Mouse (Mus musculus) stomach, postnatal 0 days (tissue): ENCODE results near the gene Col17a1. TPM values are rescaled to one million over a fixed set of nuclear protein-coding genes. Genes with fewer than 3 reads are reported as not detected.
A peak's percentile ranks its signal among the peaks of the same experiment; 100 is the strongest.

Experiments
- ATAC-seq: fragments of 200-750 bp; cut with Nextera tagmentation; 2 replicates; pipeline ENCODE4 v1.8.0; 2017; ENCODE audit not compliant: low FRiP score, low TSS enrichment
- DNase-seq: peaks from one replicate; pipeline ENCODE4 v3.0.0-alpha.2; 2016; ENCODE audit warnings: low spot score
- H3K27ac ChIP-seq: fragments of 300-500 bp; sonication (generic); replicated peaks from 2 replicates; pipeline ENCODE4 v1.5.1; 2014; ENCODE audit warnings: mild to moderate bottlenecking, control low read depth
- H3K27me3 ChIP-seq: fragments of 300-500 bp; sonication (generic); 2 replicates; pipeline ENCODE4 v1.6.1; 2014; ENCODE audit warnings: low read length; ENCODE audit not compliant: control insufficient read depth, insufficient read depth
- H3K36me3 ChIP-seq: fragments of 300-500 bp; sonication (generic); 2 replicates; pipeline ENCODE4 v1.6.1; 2014; ENCODE audit warnings: low read length, mixed read lengths; ENCODE audit not compliant: control insufficient read depth, insufficient read depth
- H3K4me1 ChIP-seq: fragments of 300-500 bp; sonication (generic); replicated peaks from 2 replicates; pipeline ENCODE4 v1.6.1; 2014; ENCODE audit warnings: antibody characterized with exemption; ENCODE audit not compliant: control insufficient read depth, insufficient read depth
- H3K4me2 ChIP-seq: fragments of 300-500 bp; sonication (generic); replicated peaks from 2 replicates; pipeline ENCODE4 v1.6.1; 2014; ENCODE audit warnings: low read depth, mild to moderate bottlenecking, control low read depth, moderate library complexity
- H3K4me3 ChIP-seq: fragments of 300-500 bp; sonication (generic); 2 replicates; pipeline ENCODE4 v1.5.1; 2014; ENCODE audit warnings: low read depth, low read length, control low read depth
- H3K9ac ChIP-seq: fragments of 300-500 bp; sonication (generic); 2 replicates; pipeline ENCODE4 v1.6.1; 2014; ENCODE audit warnings: mild to moderate bottlenecking, low read length, control low read depth, mixed read lengths
- H3K9me3 ChIP-seq: fragments of 300-500 bp; sonication (generic); 2 replicates; pipeline ENCODE4 v1.6.1; 2016; ENCODE audit warnings: low read length; ENCODE audit not compliant: control insufficient read depth
- CTCF ChIP-seq: IDR thresholded peaks from 2 replicates; pipeline ENCODE4 v1.5.1; 2016; ENCODE audit warnings: antibody characterized with exemption, low read depth, mild to moderate bottlenecking, moderate library complexity
- EP300 ChIP-seq: optimal IDR thresholded peaks from 2 replicates; pipeline ENCODE3; 2016; ENCODE audit warnings: antibody characterized with exemption
- whole genome bisulfite sequencing: fragments of 180-500 bp; shearing (Covaris S2); extraction: QIAGEN DNeasy Blood & Tissue Kit; methylation state at CpG from one replicate; pipeline ENCODE4 v1.1.7; 2014; 5-methylcytosine and 5-hydroxymethylcytosine counted together
- polyA plus RNA-seq: library from polyadenylated mRNA; unstranded; fragments of >200 nt; fragmentation: Nextera tagmentation; extraction: Ambion mirVana; gene quantifications from 2 replicates; pipeline ENCODE4 v1.2.1, GENCODE M21; 2015

Gene Col17a1
- polyA plus RNA-seq, 1 experiment from 2014 or later: 13.9 TPM

- H3K36me3 ChIP-seq: no peaks in the 10 kb centered on the region
- ATAC-seq (no peak), DNase-seq (no peak)
- 86% methylated on average over 8 of the region's 8 CpGs for WGBS
- no peaks in the 10 kb centered on the region for H3K27me3 ChIP-seq
- no peak overlapping the region for H3K4me3 ChIP-seq
- no peak overlapping the region for H3K4me2 ChIP-seq
- TF ChIP-seq EP300 (no peak), CTCF (no peak)
- no peaks in the 10 kb centered on the region for H3K9me3 ChIP-seq
- H3K27ac ChIP-seq: no peak overlapping the region
- H3K9ac ChIP-seq: no peak overlapping the region
- H3K4me1 ChIP-seq: no peaks in the 10 kb centered on the region; the same call in 1 of the 2 replicates
Observed at GRCm38 (mm10) chr19:47705772-47706309, 13.9 kb upstream of the Col17a1 start.

- Histone ChIP-seq H3K4me2 (no peak overlapping the region), H3K9me3 (no peaks in the 10 kb centered on the region), H3K4me3 (no peak overlapping the region), H3K9ac (no peak overlapping the region), H3K27ac (peak overlapping the region; percentile 30; the same call in 1 of the 2 replicates), H3K27me3 (no peaks in the 10 kb centered on the region), H3K36me3 (no peaks in the 10 kb centered on the region), H3K4me1 (no peaks in the 10 kb centered on the region; the same call in 1 of the 2 replicates)
- ATAC-seq: peak; percentile 76
- WGBS: 54% methylated on average over 13 of the region's 13 CpGs
- DNase-seq: peak; percentile 48
- TF ChIP-seq EP300 (no peak), CTCF (peak; percentile 19; the same call in 1 of the 2 replicates)
Observed at GRCm38 (mm10) chr19:47705080-47705771, 13.3 kb upstream of the Col17a1 start.

- WGBS: 64% methylated on average over 8 of the region's 8 CpGs
- Histone ChIP-seq H3K9ac (no peak overlapping the region), H3K9me3 (no peaks in the 10 kb centered on the region), H3K36me3 (no peaks in the 10 kb centered on the region), H3K4me1 (no peaks in the 10 kb centered on the region; the same call in 1 of the 2 replicates), H3K27ac (peak overlapping the region; percentile 58; the same call in 1 of the 2 replicates), H3K4me3 (no peak overlapping the region), H3K27me3 (no peaks in the 10 kb centered on the region), H3K4me2 (no peak overlapping the region)
- DNase-seq (no peak), ATAC-seq (no peak)
- TF ChIP-seq CTCF: no peak
- TF ChIP-seq EP300: no peak
Observed at GRCm38 (mm10) chr19:47700509-47700908, 8.6 kb upstream of the Col17a1 start.

- no peaks in the 10 kb centered on the region for H3K36me3 ChIP-seq
- DNase-seq (no peak), ATAC-seq (peak; percentile 80)
- H3K27me3 ChIP-seq: no peaks in the 10 kb centered on the region
- H3K9ac ChIP-seq: no peak overlapping the region
- no peak overlapping the region for H3K4me3 ChIP-seq
- no peak overlapping the region for H3K4me2 ChIP-seq
- WGBS: 29% methylated on average over 9 of the region's 9 CpGs
- TF ChIP-seq EP300: no peak
- TF ChIP-seq CTCF: no peak
- H3K9me3 ChIP-seq: no peaks in the 10 kb centered on the region
- no peaks in the 10 kb centered on the region; the same call in 1 of the 2 replicates for H3K4me1 ChIP-seq
- peak overlapping the region; percentile 49; the same call in 1 of the 2 replicates for H3K27ac ChIP-seq
Observed at GRCm38 (mm10) chr19:47699743-47700142, 7.8 kb upstream of the Col17a1 start.

GRCm38 (mm10) chr19:47698266-47698665 lies 6.4 kb upstream of the Col17a1 start:
- Histone ChIP-seq H3K4me2 (no peak overlapping the region), H3K9me3 (no peaks in the 10 kb centered on the region), H3K36me3 (no peaks in the 10 kb centered on the region), H3K27ac (0 out of 2 replicates have a peak overlapping the region, but pooled peaks have one; percentile 35), H3K9ac (no peak overlapping the region), H3K27me3 (no peaks in the 10 kb centered on the region), H3K4me3 (no peak overlapping the region), H3K4me1 (no peaks in the 10 kb centered on the region; the same call in 1 of the 2 replicates)
- 57% methylated on average over 9 of the region's 9 CpGs for WGBS
- TF ChIP-seq CTCF (no peak), EP300 (no peak)
- ATAC-seq (no peak), DNase-seq (no peak)

- no peaks in the 10 kb centered on the region; the same call in 1 of the 2 replicates for H3K4me1 ChIP-seq
- H3K27ac ChIP-seq: no peak overlapping the region
- no peak overlapping the region for H3K9ac ChIP-seq
- no peak for TF ChIP-seq EP300
- TF ChIP-seq CTCF: no peak
- ATAC-seq (no peak), DNase-seq (no peak)
- no peak overlapping the region for H3K4me3 ChIP-seq
- 85% methylated on average over 11 of the region's 11 CpGs for WGBS
- no peak overlapping the region for H3K4me2 ChIP-seq
- no peaks in the 10 kb centered on the region for H3K27me3 ChIP-seq
- no peaks in the 10 kb centered on the region for H3K9me3 ChIP-seq
- no peaks in the 10 kb centered on the region for H3K36me3 ChIP-seq
Observed at GRCm38 (mm10) chr19:47697067-47697466, 5.2 kb upstream of the Col17a1 start.
